ENCODE assay signal across 29 mouse cellular contexts in the genomic region with DNA sequence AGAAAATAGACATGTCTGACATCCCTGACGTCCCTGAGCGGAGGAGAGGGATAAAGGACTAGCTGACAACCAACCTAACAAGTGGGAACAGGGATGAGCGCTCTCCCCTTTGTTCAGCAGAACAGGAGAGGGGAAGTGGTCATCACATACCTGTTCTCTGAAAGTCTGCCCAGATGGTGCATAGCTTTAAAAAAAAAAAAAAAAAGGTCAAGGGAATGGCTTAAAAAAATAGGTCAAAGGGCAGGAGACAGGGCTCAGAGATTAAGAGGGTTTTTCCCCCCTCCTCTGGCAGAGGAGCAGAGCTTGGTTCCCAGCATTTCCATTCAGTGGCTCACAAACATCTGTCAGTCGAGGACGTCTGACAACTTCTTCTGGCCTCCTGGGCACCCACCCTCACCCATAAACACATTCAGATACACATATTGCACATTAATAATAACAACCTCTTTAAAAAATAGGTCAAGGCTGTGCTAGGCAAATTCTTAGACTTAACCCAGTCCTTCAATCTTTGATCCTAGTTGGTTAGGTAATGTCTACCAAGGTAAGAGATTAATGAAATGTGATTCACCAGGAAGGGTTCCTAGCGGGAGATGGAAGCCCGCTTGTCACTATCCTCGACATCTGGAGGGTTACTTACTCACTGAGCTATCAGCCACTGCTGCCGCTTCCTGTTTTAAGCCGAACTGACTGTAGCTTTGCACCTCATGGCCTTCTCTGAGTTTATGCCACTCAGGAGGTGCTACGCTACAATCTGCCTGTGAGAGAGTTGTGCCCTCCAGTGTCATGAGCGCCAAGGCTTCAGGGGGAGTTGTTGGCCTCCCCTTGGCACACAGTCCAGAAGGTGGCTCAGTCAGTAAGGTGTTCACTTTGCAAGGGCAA. TPM values are rescaled to one million over a fixed set of nuclear protein-coding genes. Genes with fewer than 3 reads are reported as not detected.
A peak's percentile ranks its signal among the peaks of the same experiment; 100 is the strongest.
DNase-seq lines count a peak whose midpoint lies in the region; TF ChIP-seq lines count a peak whose summit lies in the region.
"Had no signal": no experiment of that assay in that cellular context is flagged by ENCODE, and none has a peak within 500 bp of the region (broad histone marks: within the 10 kb centered on the region; RNA-seq: fewer than 3 reads in every experiment).

No protein-coding gene starts in this region.

- TF ChIP-seq EP300 in CH12.LX (IDR thresholded peaks at IDR 0.05; ENCODE audit: low read length): no peak

- no peak overlapping the region for H3K27ac ChIP-seq in kidney, adult 2 months (ENCODE audit: insufficient read depth, low read depth, low read length)
- H3K27ac ChIP-seq in CH12.LX (ENCODE audit: insufficient read depth, low read depth): no peak overlapping the region
- H3K27ac ChIP-seq: embryonic facial prominence, embryonic 10.5 days; embryonic facial prominence, embryonic 13.5 days; forebrain, embryonic 12.5 days; hindbrain, embryonic 12.5 days; hindbrain, embryonic 15.5 days had no signal

- H3K4me1 ChIP-seq in kidney, adult 2 months (ENCODE audit: control insufficient read depth, insufficient read depth, low read length): no peaks in the 10 kb centered on the region; the same call in 1 of the 2 replicates
- peaks cover 7 to 38% of the 10 kb centered on the region in 2 experiments for H3K4me1 ChIP-seq in CH12.LX (ENCODE audit: control insufficient read depth in 1 of 2, insufficient read depth in 2 of 2)
- H3K4me1 ChIP-seq: embryonic facial prominence, embryonic 10.5 days; embryonic facial prominence, embryonic 13.5 days; hindbrain, embryonic 12.5 days had no signal

- no peak overlapping the region for H3K4me2 ChIP-seq in CH12.LX (ENCODE audit: insufficient read depth, low read depth, poor library complexity, severe bottlenecking)
- H3K4me2 ChIP-seq: embryonic facial prominence, embryonic 13.5 days; forebrain, embryonic 12.5 days; heart, embryonic 11.5 days; hindbrain, embryonic 12.5 days; hindbrain, embryonic 15.5 days had no signal

- TF ChIP-seq POLR2A in kidney, adult 2 months (IDR thresholded peaks at IDR 0.05; ENCODE audit: low read depth, low read length): no peak
- TF ChIP-seq POLR2A in CH12.LX (IDR thresholded peaks at IDR 0.05; ENCODE audit: low read depth, low read length): no peak

- no peaks in the 10 kb centered on the region for H3K27me3 ChIP-seq in kidney, adult 2 months (replicated peaks; ENCODE audit: control insufficient read depth, insufficient read depth, low read length)
- H3K27me3 ChIP-seq in CH12.LX (replicated peaks): peaks cover 27% of the 10 kb centered on the region
- H3K27me3 ChIP-seq: hindbrain, embryonic 12.5 days; hindbrain, embryonic 15.5 days had no signal

- no peak for TF ChIP-seq RAD21 in CH12.LX (IDR thresholded peaks at IDR 0.05; ENCODE audit: low read depth, low read length)

- H3K9ac ChIP-seq in CH12.LX (ENCODE audit: insufficient read depth, low read depth): no peak overlapping the region
- H3K9ac ChIP-seq: embryonic facial prominence, embryonic 13.5 days; forebrain, embryonic 12.5 days; hindbrain, embryonic 12.5 days; hindbrain, embryonic 15.5 days had no signal

- H3K36me3 ChIP-seq in kidney, adult 2 months (ENCODE audit: control insufficient read depth, insufficient read depth, low read length): no peaks in the 10 kb centered on the region
- no peaks in the 10 kb centered on the region for H3K36me3 ChIP-seq in CH12.LX (replicated peaks in 1 of 2; ENCODE audit: control insufficient read depth in 1 of 2, insufficient read depth in 1 of 2, low read length in 1 of 2)
- H3K36me3 ChIP-seq: embryonic facial prominence, embryonic 10.5 days; embryonic facial prominence, embryonic 13.5 days; forebrain, embryonic 12.5 days; G1E; hindbrain, embryonic 12.5 days had no signal

- 61% methylated on average over 12 of the region's 12 CpGs for WGBS in kidney, adult 2 months

- in situ Hi-C loops in CH12.LX (cut with MboI; ENCODE audit: low pct_ligation_motif_present, low pct_unique_long_range_greater_than_20kb, low sequenced_read_pairs): no loop called here

- no peak overlapping the region for H3K4me3 ChIP-seq in kidney, adult 2 months (ENCODE audit: insufficient read depth, low read depth, low read length)
- H3K4me3 ChIP-seq in CH12.LX (replicated peaks in 1 of 3; ENCODE audit: low read depth in 2 of 3, low read length in 2 of 3, poor library complexity in 1 of 3): no peak overlapping the region
- H3K4me3 ChIP-seq: embryonic facial prominence, embryonic 10.5 days; embryonic facial prominence, embryonic 13.5 days; erythroblast, embryonic 14.5 days; forebrain, embryonic 12.5 days; hindbrain, embryonic 12.5 days; hindbrain, embryonic 15.5 days had no signal

- dilution Hi-C loops in CH12.LX (cut with MboI; ENCODE audit: extremely low pct_ligation_motif_present, extremely low pct_unique_long_range_greater_than_20kb, low sequenced_read_pairs): no loop called here

- no peaks in the 10 kb centered on the region for H3K9me3 ChIP-seq in CH12.LX (replicated peaks; ENCODE audit: low read length)
- H3K9me3 ChIP-seq: embryonic facial prominence, embryonic 10.5 days; embryonic facial prominence, embryonic 13.5 days; forebrain, embryonic 12.5 days; G1E; hindbrain, embryonic 12.5 days; hindbrain, embryonic 15.5 days had no signal

- peak; percentile 51 for DNase-seq in kidney, adult 2 months
- no peak for DNase-seq in kidney, postnatal 4 days
- DNase-seq in CH12.LX (ENCODE audit: extremely low read depth) (no peak), MEL-GATA-1-ER (ENCODE audit: extremely low read depth, low read depth) (peak; percentile 62)
- no peak for DNase-seq in ovary, postnatal 10 days (ENCODE audit: low spot score)
- no peak for DNase-seq in right cerebral cortex, postnatal 4 days
- DNase-seq in embryo, embryonic 10 days (ENCODE audit: low spot score): no peak
- DNase-seq: adrenal gland, postnatal 10 days; adrenal gland, postnatal 36 days; cerebellum, adult 11 months; cerebellum, adult 2 months; cerebellum, adult 9-11 months; cerebellum, postnatal 25 days; embryo, embryonic 11 days; gastrocnemius, postnatal 10 days; gastrocnemius, postnatal 36 days had no signal

- H3K79me2 ChIP-seq in CH12.LX (replicated peaks; ENCODE audit: control insufficient read depth, extremely low read depth, insufficient read depth, poor library complexity, severe bottlenecking): no peaks in the 10 kb centered on the region

- no peak for TF ChIP-seq CTCF in kidney, adult 2 months (conservative IDR thresholded peaks at IDR 0.05; ENCODE audit: insufficient read depth, insufficient read length, low read depth, low read length)
- no peak for TF ChIP-seq CTCF in CH12.LX (conservative IDR thresholded peaks at IDR 0.05 in 1 of 2, IDR thresholded peaks at IDR 0.05 in 1 of 2; ENCODE audit: low read depth in 2 of 2, low read length in 2 of 2)

TF ChIP-seq in CH12.LX, 34 proteins besides CTCF, POLR2A, EP300 and RAD21:
- TF ChIP-seq SIN3A (IDR thresholded peaks at IDR 0.05; ENCODE audit: low read length): no peak
- peak; percentile 87 for TF ChIP-seq ZNF384 (IDR thresholded peaks at IDR 0.05; ENCODE audit: low read depth, low read length)

RNA-seq across cellular contexts. Expression of gene Trim67, which starts 11.2 kb away (rescaled TPM):
- polyA plus RNA-seq in kidney, adult 2 months (2012; rRNA removed): 0.14 and 0.30 TPM in 2 replicates
- total RNA-seq in CH12.LX (2012; rRNA removed) (0.04 and 0.08 TPM in 2 replicates), CH12.LX (2014; rRNA removed) (not detected in 2 replicates)
- 0.04 TPM in 1 of 2 replicates, not detected in the other for polyA plus RNA-seq in CH12.LX (2012; ENCODE audit: insufficient read length, low read depth)
- total RNA-seq: common myeloid progenitor, adult 5-6 weeks; granulocyte monocyte progenitor cell, adult 5-6 weeks; hematopoietic stem cell, adult 5-6 weeks had no signal
- polyA plus RNA-seq: C2C12; CD4-positive, CD25-positive, alpha-beta regulatory T cell, adult 4 months; erythroblast, embryonic 14.5 days; G1E had no signal

RNA-seq across cellular contexts. Expression of gene Fam89a, which starts 52.4 kb away (rescaled TPM):
- polyA plus RNA-seq in kidney, adult 2 months (2012; rRNA removed): 1.9 TPM in 2 replicates
- total RNA-seq in CH12.LX (2012; rRNA removed): 4.5 and 4.8 TPM in 2 replicates
- total RNA-seq in CH12.LX (2014; rRNA removed): 2.2 and 2.5 TPM in 2 replicates
- 3.7 and 4.9 TPM in 2 replicates for polyA plus RNA-seq in CH12.LX (2012; ENCODE audit: insufficient read length, low read depth)
- total RNA-seq: common myeloid progenitor, adult 5-6 weeks; G1E; granulocyte monocyte progenitor cell, adult 5-6 weeks; hematopoietic stem cell, adult 5-6 weeks had no signal
- polyA plus RNA-seq: erythroblast, embryonic 14.5 days; G1E had no signal

RNA-seq across cellular contexts. Expression of gene Gnpat, which starts 58.8 kb away (rescaled TPM):
- polyA plus RNA-seq in kidney, adult 2 months (2012; rRNA removed): 69.7 and 72.9 TPM in 2 replicates
- total RNA-seq in CH12.LX (2012; rRNA removed) (73.6 and 89.1 TPM in 2 replicates), CH12.LX (2014; rRNA removed) (52.5 and 62.3 TPM in 2 replicates)
- 77.3 and 91.5 TPM in 2 replicates for polyA plus RNA-seq in CH12.LX (2012; ENCODE audit: insufficient read length, low read depth)

RNA-seq across cellular contexts. Expression of gene 2810004N23Rik, which starts 58.9 kb away (rescaled TPM):
- polyA plus RNA-seq in kidney, adult 2 months (2012; rRNA removed): 13.6 and 13.8 TPM in 2 replicates
- total RNA-seq in CH12.LX (2012; rRNA removed): 47.6 and 61.6 TPM in 2 replicates
- total RNA-seq in CH12.LX (2014; rRNA removed): 45.1 and 51.4 TPM in 2 replicates
- polyA plus RNA-seq in CH12.LX (2012; ENCODE audit: insufficient read length, low read depth): 75.7 and 76.8 TPM in 2 replicates

Comparison
In these comparisons a context has a peak if more than half of its experiments do, and no peak if none do; other contexts are left out.
1. DNase-seq: peak in kidney, adult 2 months (single experiment) and MEL-GATA-1-ER (single experiment); none in kidney, postnatal 4 days (0 of 2), CH12.LX (single experiment), ovary, postnatal 10 days (single experiment), right cerebral cortex, postnatal 4 days (single experiment) and embryo, embryonic 10 days (single experiment).